Mouse (Mus musculus) brain, embryonic 14.5 days (tissue): ENCODE measurements at regions not wholly inside any gene's neighbourhood (a gene's known extent, or its start where the extent isn't known, plus 50 kb on each side); places are given as distances from the start of the nearest gene placed in this dataset.

Experiments
- CTCF ChIP-seq: fragments of 200-500 bp; IDR thresholded peaks from 2 replicates; pipeline ENCODE4 v1.5.1; 2012; ENCODE audit warnings: inconsistent platforms, mild to moderate bottlenecking, moderate library complexity, borderline replicate concordance; ENCODE audit not compliant: insufficient read depth, insufficient read length; ENCODE audit errors: extremely low read depth
- POLR2A ChIP-seq: fragments of 200-500 bp; IDR thresholded peaks from 2 replicates; pipeline ENCODE4 v1.6.1; 2012; ENCODE audit warnings: mild to moderate bottlenecking, inconsistent platforms, borderline replicate concordance; ENCODE audit not compliant: poor library complexity, insufficient read depth, insufficient read length, severe bottlenecking; ENCODE audit errors: extremely low read depth

- TF ChIP-seq CTCF (no peak), POLR2A (no peak)
Observed at GRCm38 (mm10) chr13:111099252-111099651, 155.6 kb upstream of the Actbl2 start.
